8 mouse cellular contexts compared by ENCODE assay signal in genomic region chr7:80860729-80861274, GRCm38 (mm10). TPM values are rescaled to one million over a fixed set of nuclear protein-coding genes. Genes with fewer than 3 reads are reported as not detected.
DNase-seq lines count a peak whose midpoint lies in the region; ATAC-seq lines count a peak whose summit lies in the region.

TSS of gene Zscan2 (plus strand) at chr7:80860920.

- peak within 1 kb of the TSS; percentile 88 for H3K9ac ChIP-seq in hindbrain, embryonic 12.5 days

- 0% methylated on average over 40 of the region's 40 CpGs for WGBS in hindbrain, embryonic 12.5 days

- peak within 1 kb of the TSS; percentile 93 for H3K27ac ChIP-seq in hindbrain, embryonic 12.5 days

- H3K36me3 ChIP-seq in hindbrain, embryonic 12.5 days, result peaks cover 27% of the 10 kb centered on the region

- H3K9me3 ChIP-seq in hindbrain, embryonic 12.5 days (replicated peaks), result no peaks in the 10 kb centered on the region

- peak within 1 kb of the TSS; percentile 85 for H3K4me3 ChIP-seq in hindbrain, embryonic 12.5 days

- H3K27me3 ChIP-seq in hindbrain, embryonic 12.5 days, result no peaks in the 10 kb centered on the region

- ATAC-seq in hindbrain, embryonic 12.5 days (ENCODE audit: low FRiP score), result peak; percentile 99

- DNase-seq in NIH3T3 (ENCODE audit: low read depth), result peak; percentile 95
- DNase-seq in cerebellum, postnatal 10 days, result peak; percentile 92 to 94
- DNase-seq in frontal cortex, postnatal 10 days (ENCODE audit: low spot score in 2 of 2), result peak; percentile 87 to 89
- DNase-seq in layer of hippocampus, postnatal 14 days (ENCODE audit: low spot score in 2 of 2), result peak; percentile 93 to 95
- DNase-seq in lung, postnatal 14 days, result peak; percentile 86
- DNase-seq in retina, adult 2 months (ENCODE audit: low read depth, low spot score), result peak; percentile 82
- DNase-seq in thymus, postnatal 36 days, result peak; percentile 88 to 92

- H3K4me1 ChIP-seq in hindbrain, embryonic 12.5 days, result peaks cover 38% of the 10 kb centered on the region

- peak within 1 kb of the TSS; percentile 77 for H3K4me2 ChIP-seq in hindbrain, embryonic 12.5 days (replicated peaks)

RNA-seq across cellular contexts. Expression of gene Zscan2, which starts in this region (rescaled TPM):
- polyA plus RNA-seq in hindbrain, embryonic 12.5 days (2016; fragmentation: Nextera tagmentation; extraction: Ambion mirVana), result 4.6 and 5.9 TPM in 2 replicates
- 10 to 100 TPM; 12.2 to 13.0 TPM for total RNA-seq in layer of hippocampus, postnatal 14 days (2021)

Comparison
In these comparisons a context has a peak if more than half of its experiments do, and no peak if none do; other contexts are left out.
1. Peak in every context shown above with its lines: DNase-seq, ATAC-seq, H3K4me3 ChIP-seq and H3K27ac ChIP-seq.